Mouse (Mus musculus) inflammation-experienced regulatory T-cells, adult 16 weeks (primary cell): ENCODE measurements around the gene Mns1. TPM values are rescaled to one million over a fixed set of nuclear protein-coding genes. Genes with fewer than 3 reads are reported as not detected.

Experiments
- polyA plus RNA-seq: library from polyadenylated mRNA; unstranded; fragments of 100-300 nt; shearing (Covaris generic); gene quantifications from one replicate; pipeline ENCODE4 v1.2.1, GENCODE M21; 2017

The Mns1 gene
- polyA plus RNA-seq, result 11.2 TPM

GRCm38 (mm10) chr9:72437822-72438701 is at the start of gene Mns1:
Gene Mns1 (plus strand): TSS chr9:72438011.

DNA sequence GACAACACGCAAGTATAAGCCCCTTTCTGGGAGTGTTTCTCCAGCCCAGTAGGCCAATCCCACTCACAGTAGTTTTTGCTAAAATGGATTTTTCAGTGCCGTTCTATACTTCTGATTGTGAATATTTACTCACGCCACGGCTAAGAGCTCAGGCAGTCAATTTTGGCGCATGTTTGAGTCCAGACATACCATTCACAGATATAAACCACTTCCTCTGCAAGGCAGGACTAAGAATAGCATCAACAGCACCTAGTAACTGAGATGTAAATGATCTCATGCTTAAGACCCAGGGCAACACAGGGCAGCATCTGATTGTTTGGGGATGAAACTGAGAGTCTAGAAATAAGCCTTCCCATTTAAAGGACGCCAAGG is 54.4 kb downstream of the Mns1 start, which contains the start of gene Tex9:
Gene Tex9, minus strand, starts transcription at position 19 of the 372 bp plus-strand sequence.

Other genes starting within 250 kb of the Mns1 start
- gene Zfp280d, start 163.2 kb upstream of the Mns1 start, polyA plus RNA-seq, result 79.2 TPM
- 12.0 TPM for gene Tex9, start 54.2 kb downstream of the Mns1 start, polyA plus RNA-seq
- 15.0 TPM for gene Rfx7, start 94.2 kb downstream of the Mns1 start, polyA plus RNA-seq
- 4.3 TPM for gene Nedd4, start 224.3 kb downstream of the Mns1 start, polyA plus RNA-seq